Mouse (Mus musculus): ENCODE data around the gene Prr15. TPM values are rescaled to one million over a fixed set of nuclear protein-coding genes. Genes with fewer than 3 reads are reported as not detected.

Gene Prr15
- total and polyA plus RNA-seq, 3 experiments, result 0.22 TPM; not detected in 2

DNA sequence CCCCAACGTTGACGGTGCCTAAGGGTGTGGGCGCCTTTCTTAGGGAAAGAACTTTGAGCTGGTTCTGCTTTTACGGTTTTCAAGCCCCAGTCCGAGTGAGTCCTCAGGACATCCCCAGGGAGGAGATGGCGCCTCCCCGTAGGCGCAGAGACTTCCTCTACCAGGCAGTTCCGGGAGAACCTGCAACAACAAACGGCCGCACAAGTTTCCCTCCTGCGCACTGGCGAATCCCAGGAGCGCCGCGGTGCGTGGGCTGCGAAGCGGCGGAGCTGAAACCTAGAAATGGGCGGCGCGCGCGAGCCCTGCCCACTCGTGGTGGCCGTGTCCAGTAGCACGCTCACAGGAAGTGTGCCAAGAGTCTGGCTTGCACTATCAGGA is 2.0 kb downstream of the Prr15 start:
- DNase-seq (ENCODE audit: low spot score), result no peak

DNA sequence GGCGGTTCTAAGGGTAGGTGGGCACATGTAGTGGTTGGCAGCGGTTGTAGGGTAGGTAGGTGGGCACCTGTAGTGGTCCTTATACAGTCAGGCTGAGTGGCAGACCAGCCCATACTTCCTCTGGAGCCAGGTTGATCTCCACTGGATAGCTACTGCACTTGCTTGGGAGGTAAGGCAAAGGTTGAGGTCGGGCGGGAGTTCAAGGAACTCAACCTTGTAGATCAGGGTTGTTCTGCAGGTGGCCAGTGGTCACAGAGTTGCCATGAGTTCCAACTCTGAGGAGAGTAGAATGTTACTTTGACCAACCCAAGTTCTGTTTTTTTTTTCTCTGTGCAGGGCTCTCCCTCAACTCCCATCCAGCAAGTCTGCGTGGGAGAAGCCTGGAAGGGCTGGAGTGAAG is 3.1 kb downstream of the Prr15 start:
- no peaks in the 10 kb centered on the region for H3K27me3 ChIP-seq (ENCODE audit: insufficient read depth, low read length)
- H3K9me3 ChIP-seq (replicated peaks), result peaks cover 46% of the 10 kb centered on the region
- H3K36me3 ChIP-seq (replicated peaks), result no peaks in the 10 kb centered on the region
- no peak for TF ChIP-seq CTCF (IDR thresholded peaks at IDR 0.05; ENCODE audit: low read depth, low read length)
- no peak for TF ChIP-seq GATA2 (IDR thresholded peaks at IDR 0.05; ENCODE audit: borderline replicate concordance, low read depth, low read length)
- TF ChIP-seq TAL1 (conservative IDR thresholded peaks at IDR 0.05; ENCODE audit: low read depth, low read length), result no peak
- TF ChIP-seq POLR2AphosphoS5 (IDR thresholded peaks at IDR 0.05; ENCODE audit: insufficient replicate concordance, low read depth, low read length), result no peak
- no peak for TF ChIP-seq GATA1 (IDR thresholded peaks at IDR 0.05; ENCODE audit: borderline replicate concordance, low read length)
- H3K4me3 ChIP-seq (ENCODE audit: low read depth, low read length), result no peak overlapping the region
- ATAC-seq (ENCODE audit: extremely low read depth, insufficient number of reproducible peaks, low FRiP score, poor library complexity, severe bottlenecking), result no peak
- DNase-seq (ENCODE audit: low spot score), result no peak
- H3K4me1 ChIP-seq (ENCODE audit: insufficient read depth, low read depth, low read length), result no peaks in the 10 kb centered on the region

More for the DNA sequence above, 2.0 kb downstream of the Prr15 start:
- ATAC-seq (ENCODE audit: extremely low read depth, insufficient number of reproducible peaks, low FRiP score, poor library complexity, severe bottlenecking), result no peak
- H3K4me1 ChIP-seq (ENCODE audit: insufficient read depth, low read depth, low read length), result no peaks in the 10 kb centered on the region
- H3K4me3 ChIP-seq (ENCODE audit: low read depth, low read length), result no peak overlapping the region
- no peaks in the 10 kb centered on the region for H3K27me3 ChIP-seq (ENCODE audit: insufficient read depth, low read length)
- peaks cover 42% of the 10 kb centered on the region for H3K9me3 ChIP-seq (replicated peaks)
- H3K36me3 ChIP-seq (replicated peaks), result no peaks in the 10 kb centered on the region
- TF ChIP-seq TAL1 (conservative IDR thresholded peaks at IDR 0.05; ENCODE audit: low read depth, low read length) (no peak), GATA1 (IDR thresholded peaks at IDR 0.05; ENCODE audit: borderline replicate concordance, low read length) (no peak), POLR2AphosphoS5 (IDR thresholded peaks at IDR 0.05; ENCODE audit: insufficient replicate concordance, low read depth, low read length) (no peak), CTCF (IDR thresholded peaks at IDR 0.05; ENCODE audit: low read depth, low read length) (no peak), GATA2 (IDR thresholded peaks at IDR 0.05; ENCODE audit: borderline replicate concordance, low read depth, low read length) (no peak)

DNA sequence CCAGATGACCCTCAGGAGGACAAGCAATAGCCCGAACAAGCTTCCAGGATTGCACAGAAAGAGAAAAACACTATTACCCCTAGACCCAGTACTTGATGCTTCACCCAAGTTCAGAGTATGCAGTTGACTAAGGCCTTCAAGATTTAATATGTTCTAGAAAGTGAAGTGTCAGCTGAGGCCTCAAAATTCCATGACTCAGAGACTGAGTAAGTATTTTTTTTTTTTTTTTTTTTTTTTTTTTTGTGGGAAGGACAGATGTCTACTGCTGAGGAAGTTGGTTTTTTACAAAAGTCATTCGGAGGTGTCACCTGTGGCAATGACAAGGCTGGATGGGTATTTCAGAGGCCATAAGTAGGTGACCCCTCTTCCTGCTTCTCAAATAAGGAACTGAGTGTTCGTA is 4.0 kb downstream of the Prr15 start:
- DNase-seq (ENCODE audit: low spot score) (no peak), ATAC-seq (ENCODE audit: extremely low read depth, insufficient number of reproducible peaks, low FRiP score, poor library complexity, severe bottlenecking) (no peak)
- H3K9me3 ChIP-seq (replicated peaks), result peaks cover 50% of the 10 kb centered on the region
- no peaks in the 10 kb centered on the region for H3K27me3 ChIP-seq (ENCODE audit: insufficient read depth, low read length)
- no peaks in the 10 kb centered on the region for H3K4me1 ChIP-seq (ENCODE audit: insufficient read depth, low read depth, low read length)
- no peak overlapping the region for H3K4me3 ChIP-seq (ENCODE audit: low read depth, low read length)
- TF ChIP-seq TAL1 (conservative IDR thresholded peaks at IDR 0.05; ENCODE audit: low read depth, low read length), result no peak
- no peak for TF ChIP-seq GATA2 (IDR thresholded peaks at IDR 0.05; ENCODE audit: borderline replicate concordance, low read depth, low read length)
- no peaks in the 10 kb centered on the region for H3K36me3 ChIP-seq (replicated peaks)

DNA sequence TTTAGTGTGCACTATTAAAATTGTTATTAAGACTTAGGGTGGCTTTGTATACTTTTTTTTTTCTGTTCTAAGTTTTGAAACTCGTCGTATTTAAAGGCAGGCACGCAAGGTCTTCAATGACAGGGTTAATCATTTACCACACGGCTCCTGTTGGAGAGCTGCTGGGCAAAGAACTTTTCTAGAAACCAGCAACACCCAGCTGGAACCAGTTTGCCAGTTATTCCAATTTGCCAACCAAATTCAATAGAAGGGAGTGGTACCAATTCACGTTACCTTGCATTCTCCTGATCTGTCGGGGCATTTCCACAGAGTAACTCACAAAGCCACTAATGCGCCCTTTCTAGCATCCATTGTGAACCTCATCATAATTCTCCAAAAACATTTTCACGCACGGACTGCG is 4.5 kb downstream of the Prr15 start:
- H3K9me3 ChIP-seq (replicated peaks), result peaks cover 53% of the 10 kb centered on the region
- H3K36me3 ChIP-seq (replicated peaks), result no peaks in the 10 kb centered on the region
- no peak overlapping the region for H3K4me3 ChIP-seq (ENCODE audit: low read depth, low read length)
- no peak for DNase-seq (ENCODE audit: low spot score)
- TF ChIP-seq TAL1 (conservative IDR thresholded peaks at IDR 0.05; ENCODE audit: low read depth, low read length) (no peak), GATA1 (IDR thresholded peaks at IDR 0.05; ENCODE audit: borderline replicate concordance, low read length) (no peak), GATA2 (IDR thresholded peaks at IDR 0.05; ENCODE audit: borderline replicate concordance, low read depth, low read length) (no peak), POLR2AphosphoS5 (IDR thresholded peaks at IDR 0.05; ENCODE audit: insufficient replicate concordance, low read depth, low read length) (no peak), CTCF (IDR thresholded peaks at IDR 0.05; ENCODE audit: low read depth, low read length) (no peak)
- no peaks in the 10 kb centered on the region for H3K4me1 ChIP-seq (ENCODE audit: insufficient read depth, low read depth, low read length)
- H3K27me3 ChIP-seq (ENCODE audit: insufficient read depth, low read length), result no peaks in the 10 kb centered on the region
- ATAC-seq (ENCODE audit: extremely low read depth, insufficient number of reproducible peaks, low FRiP score, poor library complexity, severe bottlenecking), result no peak

DNA sequence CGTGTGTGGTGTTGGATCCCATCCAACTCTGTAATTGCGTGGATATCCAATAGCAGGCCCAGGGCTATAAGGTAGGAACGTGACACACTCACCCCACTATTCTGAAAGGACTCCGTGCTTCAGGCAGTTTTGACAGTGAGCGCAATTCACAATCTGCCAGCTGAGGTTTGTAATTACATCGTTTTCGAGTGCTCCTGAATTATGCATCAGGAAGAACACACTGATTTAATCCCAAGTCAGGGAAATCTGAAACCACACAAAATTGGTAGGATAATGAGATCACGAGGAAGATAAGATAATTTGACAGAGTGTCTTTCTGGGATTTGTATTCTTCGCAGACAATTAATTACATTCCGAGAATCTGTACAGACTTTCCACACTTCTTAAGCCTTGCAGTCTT is 6.1 kb downstream of the Prr15 start:
- H3K9me3 ChIP-seq (replicated peaks), result peaks cover 50% of the 10 kb centered on the region
- TF ChIP-seq TAL1 (conservative IDR thresholded peaks at IDR 0.05; ENCODE audit: low read depth, low read length) (no peak), CTCF (IDR thresholded peaks at IDR 0.05; ENCODE audit: low read depth, low read length) (no peak), POLR2AphosphoS5 (IDR thresholded peaks at IDR 0.05; ENCODE audit: insufficient replicate concordance, low read depth, low read length) (no peak), GATA2 (IDR thresholded peaks at IDR 0.05; ENCODE audit: borderline replicate concordance, low read depth, low read length) (no peak), GATA1 (IDR thresholded peaks at IDR 0.05; ENCODE audit: borderline replicate concordance, low read length) (no peak)
- H3K4me1 ChIP-seq (ENCODE audit: insufficient read depth, low read depth, low read length), result no peaks in the 10 kb centered on the region
- ATAC-seq (ENCODE audit: extremely low read depth, insufficient number of reproducible peaks, low FRiP score, poor library complexity, severe bottlenecking) (no peak), DNase-seq (ENCODE audit: low spot score) (no peak)
- no peak overlapping the region for H3K4me3 ChIP-seq (ENCODE audit: low read depth, low read length)
- H3K36me3 ChIP-seq (replicated peaks), result no peaks in the 10 kb centered on the region
- no peaks in the 10 kb centered on the region for H3K27me3 ChIP-seq (ENCODE audit: insufficient read depth, low read length)

DNA sequence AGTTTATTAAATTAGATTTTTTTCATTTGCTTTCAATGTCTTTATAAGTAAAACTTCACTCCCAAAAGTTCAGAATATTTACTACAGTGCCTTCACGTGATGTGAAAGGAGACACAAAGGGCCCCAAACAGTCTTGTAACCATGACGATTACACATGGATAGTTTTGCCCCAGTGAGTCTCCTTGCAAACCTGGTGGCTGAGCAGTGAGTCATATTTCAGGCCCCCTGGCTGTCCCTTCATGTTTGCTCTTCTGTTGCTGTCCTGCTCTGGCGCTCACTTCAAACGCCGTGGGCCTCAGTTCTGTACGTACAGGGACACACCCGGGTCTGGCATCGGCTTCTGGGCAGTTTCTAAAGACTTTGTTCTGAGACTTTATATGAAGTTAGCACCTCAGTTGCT is 6.6 kb downstream of the Prr15 start:
- H3K9me3 ChIP-seq (replicated peaks), result peaks cover 46% of the 10 kb centered on the region
- no peak for ATAC-seq (ENCODE audit: extremely low read depth, insufficient number of reproducible peaks, low FRiP score, poor library complexity, severe bottlenecking)

More for the DNA sequence above, 6.6 kb downstream of the Prr15 start:
- Histone ChIP-seq H3K27me3 (ENCODE audit: insufficient read depth, low read length) (no peaks in the 10 kb centered on the region), H3K4me3 (ENCODE audit: low read depth, low read length) (no peak overlapping the region), H3K4me1 (ENCODE audit: insufficient read depth, low read depth, low read length) (no peaks in the 10 kb centered on the region), H3K36me3 (replicated peaks) (no peaks in the 10 kb centered on the region)
- TF ChIP-seq GATA1 (IDR thresholded peaks at IDR 0.05; ENCODE audit: borderline replicate concordance, low read length), result no peak
- no peak for TF ChIP-seq GATA2 (IDR thresholded peaks at IDR 0.05; ENCODE audit: borderline replicate concordance, low read depth, low read length)
- TF ChIP-seq TAL1 (conservative IDR thresholded peaks at IDR 0.05; ENCODE audit: low read depth, low read length), result no peak
- TF ChIP-seq POLR2AphosphoS5 (IDR thresholded peaks at IDR 0.05; ENCODE audit: insufficient replicate concordance, low read depth, low read length), result no peak
- no peak for TF ChIP-seq CTCF (IDR thresholded peaks at IDR 0.05; ENCODE audit: low read depth, low read length)
- DNase-seq (ENCODE audit: low spot score), result no peak

Measured in G1E (cell line).